Mouse (Mus musculus) left cerebral cortex, adult 11 months (tissue): ENCODE data around the gene Dnah7b.
"Not testable (repeated sequence)": the region's sequence is repeated elsewhere in the genome, so short reads cannot be mapped to it uniquely, and the experiment has no call there.

Experiments used
- DNase-seq: peaks from one replicate; pipeline ENCODE4 v3.0.0; 2022; ENCODE audit warnings: low spot score

Dnah7b gene

DNA sequence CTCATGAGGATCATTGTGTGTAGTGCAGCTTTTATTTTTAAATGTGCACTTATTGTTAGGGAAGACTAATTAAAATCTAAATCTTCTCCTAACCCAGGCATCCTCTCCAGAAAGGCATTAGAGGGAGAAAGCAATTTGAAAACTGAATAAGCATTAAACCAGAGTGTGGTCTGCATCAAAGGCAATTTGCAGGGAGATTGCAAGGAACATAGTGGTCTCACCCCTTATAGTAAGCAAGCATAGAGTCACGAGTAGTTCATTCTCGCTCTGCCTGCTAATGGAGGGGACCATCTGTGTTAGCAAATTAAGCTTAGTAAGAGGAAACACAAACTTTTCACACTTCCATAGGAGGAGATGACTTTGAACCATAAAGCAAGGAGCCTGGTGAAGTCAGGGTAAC lies 228.3 kb downstream of the Dnah7b start:
- not testable (repeated sequence) for DNase-seq

DNA sequence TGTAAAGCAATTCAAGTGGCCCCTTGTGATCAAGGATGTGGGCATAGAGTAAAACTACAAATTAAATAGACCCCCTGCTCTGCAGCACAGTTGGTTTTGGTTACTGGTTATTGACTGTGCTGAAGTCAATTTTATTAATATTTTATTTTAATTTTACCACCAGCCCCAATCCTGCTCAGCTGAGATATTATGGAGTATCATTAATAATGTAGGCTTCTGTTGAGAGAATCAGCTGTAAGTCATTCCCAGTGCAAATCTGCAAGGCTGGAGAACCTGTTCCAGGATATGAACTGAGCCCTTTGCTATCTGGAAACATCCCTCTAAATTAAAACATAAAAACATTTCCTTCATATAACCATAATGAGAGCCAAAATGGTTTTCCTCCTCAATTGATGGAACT lies 259.8 kb downstream of the Dnah7b start:
- not testable (repeated sequence) for DNase-seq

GRCm38 (mm10) chr1:46345301-46345700 lies 279.2 kb downstream of the Dnah7b start:
- not testable (repeated sequence) for DNase-seq

GRCm38 (mm10) chr1:46380641-46381040 lies 314.5 kb downstream of the Dnah7b start:
- DNase-seq, result not testable (repeated sequence)

DNA sequence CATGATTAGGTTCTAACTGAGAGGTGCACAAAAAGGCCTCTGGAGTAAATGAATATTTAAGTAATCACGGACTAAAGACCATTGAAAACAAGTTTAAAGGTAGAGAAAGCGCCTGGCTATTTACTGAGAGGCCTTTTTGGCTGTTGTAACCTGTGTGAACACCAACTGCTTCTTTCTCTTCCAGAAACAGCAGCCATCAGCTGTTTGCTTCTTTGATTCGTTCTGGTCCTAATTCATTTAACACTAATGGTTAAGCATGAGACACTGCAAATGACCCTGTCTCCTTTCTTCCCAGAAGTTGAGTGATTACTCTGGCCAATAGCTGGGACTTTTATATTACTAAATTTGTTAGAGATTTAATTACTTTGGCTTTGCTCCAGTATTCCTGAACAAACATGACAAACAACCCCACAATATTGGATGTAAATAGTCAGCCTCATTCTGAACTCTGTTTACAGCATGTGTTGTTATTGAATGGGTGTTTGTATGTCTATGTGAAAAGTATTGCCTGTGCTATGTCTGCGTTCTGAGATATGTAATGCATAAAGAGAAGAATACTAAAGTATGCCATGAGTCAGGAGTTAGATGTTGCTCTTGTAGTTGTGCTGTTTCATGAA lies 328.7 kb downstream of the Dnah7b start:
- DNase-seq, result not testable (repeated sequence)

GRCm38 (mm10) chr1:46408324-46409115 lies 342.4 kb downstream of the Dnah7b start:
- DNase-seq, result no peak

DNA sequence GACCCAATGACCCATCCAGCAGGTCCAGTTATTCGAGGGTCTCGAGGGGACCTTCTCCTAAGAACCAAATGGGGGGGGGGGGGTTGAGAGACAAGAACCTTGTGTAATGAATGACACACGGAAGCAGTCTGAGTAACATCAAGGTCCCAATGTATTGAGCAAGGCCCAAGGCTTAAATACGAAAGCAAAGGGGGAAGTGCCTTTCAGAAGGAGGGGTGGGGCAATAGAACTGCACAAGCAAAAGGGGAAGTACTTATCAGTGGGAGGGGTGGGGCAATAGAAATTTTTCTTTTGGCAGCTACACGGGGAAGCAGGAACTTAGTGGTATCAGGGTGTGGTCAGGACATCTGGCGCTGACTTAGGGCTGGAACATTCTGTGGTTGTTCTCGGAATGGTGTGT lies 348.7 kb downstream of the Dnah7b start:
- DNase-seq, result not testable (repeated sequence)

DNA sequence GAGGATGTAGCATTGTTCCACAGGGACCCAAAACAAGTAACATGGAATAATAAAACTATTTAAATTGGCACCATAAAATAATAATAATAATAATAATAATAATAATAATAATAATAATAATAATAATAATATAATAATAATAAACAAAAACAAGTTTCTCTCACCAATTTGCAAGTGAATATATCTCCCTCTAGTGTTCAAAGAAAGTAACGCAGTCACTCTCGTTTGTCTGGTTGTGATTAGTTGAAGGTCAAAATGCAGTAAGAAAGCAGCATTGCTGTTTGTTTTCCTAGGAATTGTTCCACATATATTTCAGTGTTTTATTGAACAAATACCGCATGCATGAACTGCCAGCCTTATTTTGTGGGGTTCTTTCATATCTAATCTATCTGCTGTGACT lies 350.8 kb downstream of the Dnah7b start:
- DNase-seq, result not testable (repeated sequence)

DNA sequence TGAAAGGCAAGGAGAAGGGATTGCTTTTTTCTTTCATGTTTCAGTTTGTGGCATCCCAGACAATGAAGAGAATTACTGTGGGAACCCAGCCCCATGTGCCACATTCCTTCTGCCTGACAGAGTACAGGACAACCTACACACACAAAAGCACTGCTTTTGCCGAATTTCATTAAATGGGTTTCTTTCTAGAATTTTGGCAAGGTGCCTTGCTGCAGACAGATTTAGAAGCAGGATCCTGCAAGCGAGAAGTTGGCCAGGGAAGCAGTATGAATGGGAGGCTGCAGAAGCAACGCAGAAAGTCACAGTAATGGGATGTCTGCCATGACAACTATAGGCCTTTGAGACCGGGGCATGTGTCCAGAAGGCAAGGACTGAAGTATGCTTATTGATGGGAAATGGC lies 352.9 kb downstream of the Dnah7b start:
- DNase-seq, result not testable (repeated sequence)
